Mouse (Mus musculus) neural tube, embryonic 15.5 days (tissue): ENCODE data around the gene Tpst2. TPM values are rescaled to one million over a fixed set of nuclear protein-coding genes. Genes with fewer than 3 reads are reported as not detected.
A peak's percentile ranks its signal among the peaks of the same experiment; 100 is the strongest.

Experiments
- ATAC-seq: fragments of 200-750 bp; cut with Nextera tagmentation; 2 replicates; pipeline ENCODE4 v1.8.0; 2017; ENCODE audit warnings: mild to moderate bottlenecking, moderate TSS enrichment, moderate library complexity; ENCODE audit not compliant: low FRiP score
- H3K27ac ChIP-seq: fragments of 300-500 bp; sonication (generic); replicated peaks from 2 replicates; pipeline ENCODE4 v1.5.1; 2015; ENCODE audit warnings: mild to moderate bottlenecking, inconsistent platforms
- H3K27me3 ChIP-seq: fragments of 300-500 bp; sonication (generic); replicated peaks from 2 replicates; pipeline ENCODE4 v1.6.1; 2015; ENCODE audit warnings: inconsistent platforms
- H3K36me3 ChIP-seq: fragments of 300-500 bp; sonication (generic); 2 replicates; pipeline ENCODE4 v1.6.1; 2015; ENCODE audit warnings: inconsistent platforms
- H3K4me1 ChIP-seq: fragments of 300-500 bp; sonication (generic); 2 replicates; pipeline ENCODE4 v1.6.1; 2015; ENCODE audit warnings: inconsistent platforms
- H3K4me2 ChIP-seq: fragments of 300-500 bp; sonication (generic); 2 replicates; pipeline ENCODE4 v1.6.1; 2015; ENCODE audit warnings: inconsistent platforms, mild to moderate bottlenecking, moderate library complexity
- H3K4me3 ChIP-seq: fragments of 300-500 bp; sonication (generic); replicated peaks from 2 replicates; pipeline ENCODE4 v1.5.1; 2015; ENCODE audit warnings: mild to moderate bottlenecking, inconsistent platforms
- H3K9ac ChIP-seq: fragments of 300-500 bp; sonication (generic); replicated peaks from 2 replicates; pipeline ENCODE4 v1.6.1; 2015; ENCODE audit warnings: mild to moderate bottlenecking, inconsistent platforms
- H3K9me3 ChIP-seq: fragments of 300-500 bp; sonication (generic); replicated peaks from 2 replicates; pipeline ENCODE4 v1.6.1; 2016; ENCODE audit warnings: inconsistent platforms
- WGBS: fragments of 180-500 bp; shearing (Covaris S2); methylation state at CpG from one replicate; pipeline ENCODE4 v1.1.7; 2015; ENCODE audit warnings: mixed read lengths; 5-methylcytosine and 5-hydroxymethylcytosine counted together
- polyA plus RNA-seq: library from polyadenylated mRNA; unstranded; fragments of >200 nt; fragmentation: Nextera tagmentation; extraction: Ambion mirVana; gene quantifications from 2 replicates; pipeline ENCODE4 v1.2.1, GENCODE M21; 2015

The Tpst2 gene
- polyA plus RNA-seq, 1 experiment from 2014 or later, result 31.4 TPM

DNA sequence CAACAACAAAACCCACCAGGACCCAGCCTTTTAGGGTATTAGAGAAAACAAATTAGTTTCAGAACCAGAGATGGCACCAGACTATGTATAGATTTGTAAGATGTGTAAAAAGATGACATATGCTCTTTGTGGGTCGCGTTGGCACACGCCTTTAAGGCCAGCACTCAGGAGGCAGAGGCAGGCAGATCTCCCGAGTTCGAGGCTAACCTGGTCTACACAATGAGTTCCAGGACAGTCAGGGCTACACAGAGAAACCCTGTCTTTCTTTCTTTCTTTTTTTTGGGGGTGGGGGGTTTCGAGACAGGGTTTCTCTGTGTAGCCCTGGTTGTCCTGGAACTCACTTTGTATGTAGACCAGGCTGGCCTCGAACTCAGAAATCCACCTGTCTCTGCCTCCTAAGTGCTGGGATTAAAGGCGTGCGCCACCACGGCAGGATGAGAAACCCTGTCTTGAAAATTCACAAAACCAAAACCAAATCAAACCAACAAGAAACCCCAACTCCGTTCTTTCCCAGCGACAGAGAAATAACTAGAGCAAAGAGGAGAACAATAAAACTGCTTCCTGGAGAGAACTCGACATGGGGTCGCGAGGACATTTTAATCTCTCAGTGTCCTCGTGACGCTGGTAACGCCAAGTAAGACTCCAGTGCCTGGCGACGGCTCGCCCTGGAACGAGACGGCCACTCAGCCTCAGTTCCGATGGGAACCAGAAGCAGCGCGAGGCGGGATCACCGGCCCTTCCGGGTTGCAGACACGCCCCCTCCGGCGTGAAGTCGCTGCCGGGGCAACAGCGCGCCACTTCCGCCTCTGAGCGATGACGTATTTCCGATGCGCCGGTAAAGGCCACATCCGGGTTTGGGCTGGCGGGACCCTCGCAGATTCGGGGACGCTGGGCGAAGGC lies 49.3 kb downstream of the Tpst2 start, which contains the start of gene Tfip11:
Tfip11 (plus strand) TSS at position 813 of the 900 bp plus-strand sequence.
- WGBS, result 8% methylated on average over 48 of the region's 48 CpGs
- H3K4me3 ChIP-seq, result peak within 1 kb of the TSS; percentile 100
- peak within 1 kb of the TSS; percentile 80 for H3K4me2 ChIP-seq
- peaks cover 26% of the 10 kb centered on the region for H3K36me3 ChIP-seq
- peaks cover 30% of the 10 kb centered on the region for H3K4me1 ChIP-seq
- H3K9me3 ChIP-seq, result no peaks in the 10 kb centered on the region
- H3K27me3 ChIP-seq, result 0 out of 2 replicates have a peak, but pooled peaks cover 5% of the 10 kb centered on the region
- H3K9ac ChIP-seq, result peak within 1 kb of the TSS; percentile 83
- peak; percentile 90 for ATAC-seq
- H3K27ac ChIP-seq, result peak within 1 kb of the TSS; percentile 90

DNA sequence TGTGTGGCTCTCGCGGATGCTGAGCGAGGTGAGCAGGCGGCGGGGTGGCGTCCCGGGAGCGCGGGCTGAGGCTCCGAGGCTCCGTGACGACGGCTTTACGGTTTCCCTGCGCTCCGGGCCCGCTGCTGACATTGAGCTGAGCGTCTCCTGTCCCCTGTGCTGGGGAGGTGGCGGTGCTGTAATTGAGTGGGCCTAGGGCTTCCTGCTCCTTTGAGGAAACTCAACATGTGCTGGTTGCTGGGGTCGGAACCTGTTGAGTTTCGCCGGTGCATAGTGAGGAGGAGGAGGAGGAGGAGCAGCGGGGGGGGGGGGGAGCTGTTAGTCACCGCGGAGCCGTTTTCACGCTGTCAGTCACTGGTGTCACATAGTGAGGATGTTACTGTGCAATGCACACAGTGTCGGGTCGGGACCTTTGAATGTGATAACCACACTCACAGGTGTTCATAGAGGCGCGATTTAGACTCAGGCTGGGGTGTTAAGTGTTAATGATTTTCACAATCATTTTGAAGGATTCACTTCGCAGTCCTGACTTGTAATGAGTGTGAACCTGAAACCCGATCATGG lies 50.0 kb downstream of the Tpst2 start:
- WGBS, result 2% methylated on average over 30 of the region's 33 CpGs
- H3K4me2 ChIP-seq, result peak overlapping the region; percentile 80
- H3K9me3 ChIP-seq, result no peaks in the 10 kb centered on the region

DNA sequence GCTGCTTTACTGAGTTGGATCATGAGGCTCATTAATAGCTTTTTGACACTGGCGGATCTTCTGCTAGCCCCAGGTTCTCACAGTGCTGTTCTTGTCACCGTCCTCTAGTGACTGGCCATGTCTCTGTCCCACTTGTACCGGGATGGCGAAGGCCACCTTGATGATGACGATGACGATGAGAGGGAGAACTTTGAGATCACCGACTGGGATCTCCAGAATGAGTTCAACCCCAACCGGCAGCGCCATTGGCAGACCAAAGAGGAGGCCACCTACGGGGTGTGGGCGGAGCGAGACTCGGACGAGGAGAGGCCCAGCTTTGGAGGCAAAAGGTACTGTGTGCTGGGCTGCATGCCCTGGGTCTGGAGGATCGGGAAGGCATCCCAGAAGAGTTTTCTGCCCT lies 51.4 kb downstream of the Tpst2 start:
- peaks cover 46% of the 10 kb centered on the region for H3K36me3 ChIP-seq
- no peak overlapping the region for H3K9ac ChIP-seq
- WGBS, result 92% methylated on average over 15 of the region's 15 CpGs
- H3K9me3 ChIP-seq, result no peaks in the 10 kb centered on the region
- H3K27ac ChIP-seq, result no peak overlapping the region
- no peak overlapping the region for H3K4me2 ChIP-seq
- H3K4me1 ChIP-seq, result peaks cover 30% of the 10 kb centered on the region
- no peak overlapping the region for H3K4me3 ChIP-seq
- no peaks in the 10 kb centered on the region for H3K27me3 ChIP-seq
- no peak for ATAC-seq

More for the DNA sequence above, 50.0 kb downstream of the Tpst2 start:
- ATAC-seq, result peak; percentile 67
- Histone ChIP-seq H3K36me3 (peaks cover 33% of the 10 kb centered on the region), H3K9ac (peak overlapping the region; percentile 83), H3K4me3 (peak overlapping the region; percentile 100), H3K27me3 (0 out of 2 replicates have a peak, but pooled peaks cover 2% of the 10 kb centered on the region), H3K27ac (peak overlapping the region; percentile 90), H3K4me1 (peaks cover 30% of the 10 kb centered on the region)

DNA sequence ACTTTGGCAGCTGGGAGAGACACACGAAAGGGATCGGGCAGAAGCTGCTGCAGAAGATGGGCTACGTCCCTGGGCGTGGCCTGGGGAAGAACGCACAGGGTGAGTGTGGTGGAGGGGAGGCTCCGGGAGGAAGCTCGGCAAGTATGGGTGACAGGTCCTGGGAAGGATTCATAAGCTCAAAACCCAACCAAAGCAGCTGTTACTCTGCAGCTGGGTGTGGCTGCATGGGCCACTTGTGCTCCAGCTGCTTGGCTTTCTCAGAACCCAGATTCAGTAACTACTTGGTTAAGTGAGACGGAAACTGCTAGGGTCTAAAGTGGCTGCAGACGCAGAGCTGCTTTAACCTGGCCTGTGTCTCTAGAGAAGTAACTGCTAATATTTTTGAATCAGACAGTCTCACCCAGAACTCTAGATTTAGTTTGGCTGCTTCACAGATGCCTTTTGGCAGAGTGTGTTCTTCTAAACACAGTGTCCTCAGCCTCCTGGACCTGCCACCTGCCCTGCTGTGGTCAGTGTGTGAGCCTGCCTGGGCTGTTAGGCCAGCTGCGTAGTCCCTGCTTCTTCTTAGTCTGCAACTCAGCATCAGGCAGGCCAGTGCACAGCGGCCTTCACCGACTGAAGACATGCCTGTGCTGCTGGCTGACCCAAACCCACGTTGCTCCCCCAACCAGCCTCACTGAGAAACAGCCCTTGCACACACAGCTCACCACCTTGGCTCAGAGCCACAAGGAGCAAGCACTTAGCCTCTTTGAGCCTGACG lies 53.5 kb downstream of the Tpst2 start:
- Histone ChIP-seq H3K9ac (no peak overlapping the region), H3K27ac (no peak overlapping the region), H3K9me3 (no peaks in the 10 kb centered on the region), H3K4me1 (peaks cover 26% of the 10 kb centered on the region), H3K36me3 (peaks cover 68% of the 10 kb centered on the region), H3K4me2 (no peak overlapping the region), H3K27me3 (no peaks in the 10 kb centered on the region), H3K4me3 (no peak overlapping the region)
- WGBS, result 94% methylated on average over 14 of the region's 14 CpGs
- ATAC-seq, result no peak

DNA sequence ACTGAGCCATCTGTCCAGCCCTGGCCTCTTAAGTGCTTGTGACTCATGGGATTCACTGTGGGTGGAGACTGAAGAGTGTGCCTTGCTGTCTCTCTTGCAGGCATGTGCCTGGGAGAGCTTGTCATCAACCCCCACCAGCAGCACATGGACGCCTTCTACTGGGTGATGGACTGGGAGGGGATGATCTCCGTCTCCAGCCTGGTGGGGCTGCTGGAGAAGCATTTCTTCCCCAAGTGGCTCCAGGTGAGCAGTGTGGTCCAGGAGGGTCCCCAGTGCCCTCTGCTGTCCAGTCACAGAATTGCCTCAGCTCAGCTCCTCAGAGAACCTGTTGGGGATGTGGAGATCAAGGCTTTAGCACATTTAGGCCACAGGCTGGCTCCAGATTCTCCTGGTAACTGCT lies 59.0 kb downstream of the Tpst2 start:
- ATAC-seq, result no peak
- 28% methylated on average over 2 of the region's 2 CpGs for WGBS
- Histone ChIP-seq H3K36me3 (peaks cover 94% of the 10 kb centered on the region), H3K27ac (no peak overlapping the region), H3K4me3 (no peak overlapping the region), H3K9me3 (no peaks in the 10 kb centered on the region), H3K27me3 (no peaks in the 10 kb centered on the region), H3K4me2 (no peak overlapping the region), H3K4me1 (no peaks in the 10 kb centered on the region), H3K9ac (no peak overlapping the region)

DNA sequence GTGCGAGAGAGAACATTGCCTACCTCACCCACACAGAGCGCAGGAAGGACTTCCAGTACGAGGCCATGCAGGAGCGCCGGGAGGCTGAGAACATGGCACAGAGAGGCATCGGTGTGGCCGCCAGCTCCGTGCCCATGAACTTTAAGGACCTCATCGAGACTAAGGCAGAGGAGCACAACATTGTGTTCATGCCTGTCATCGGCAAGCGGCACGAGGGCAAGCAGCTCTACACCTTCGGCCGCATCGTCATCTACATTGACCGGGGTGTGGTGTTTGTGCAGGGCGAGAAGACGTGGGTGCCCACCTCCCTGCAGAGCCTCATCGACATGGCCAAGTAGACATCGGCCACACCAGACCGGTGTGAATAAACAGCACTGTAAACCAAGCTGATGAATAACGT lies 60.5 kb downstream of the Tpst2 start:
- 96% methylated on average over 22 of the region's 22 CpGs for WGBS
- Histone ChIP-seq H3K9ac (no peak overlapping the region), H3K27me3 (no peaks in the 10 kb centered on the region), H3K36me3 (peaks cover 86% of the 10 kb centered on the region), H3K9me3 (no peaks in the 10 kb centered on the region), H3K4me1 (peaks cover 15% of the 10 kb centered on the region), H3K27ac (no peak overlapping the region), H3K4me2 (no peak overlapping the region), H3K4me3 (no peak overlapping the region)
- ATAC-seq, result no peak

DNA sequence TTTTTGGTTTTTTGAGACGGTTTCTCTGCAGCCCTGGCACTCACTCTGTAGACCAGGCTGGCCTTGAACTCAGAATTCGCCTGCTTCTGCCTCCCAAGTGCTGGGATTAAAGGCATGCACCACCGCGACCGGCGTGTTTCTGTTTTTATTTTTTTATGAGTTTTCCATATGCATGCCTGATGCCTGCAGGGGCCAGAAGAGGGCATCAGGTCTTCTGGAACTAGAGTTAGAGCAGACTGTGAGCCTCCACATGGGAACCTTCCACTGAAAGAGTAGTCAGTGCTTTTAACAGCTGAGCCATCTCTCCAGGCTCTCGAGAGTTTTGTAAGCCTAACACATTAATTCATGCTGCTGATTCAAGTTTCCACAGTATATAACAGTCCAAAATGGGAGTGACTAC lies 62.7 kb downstream of the Tpst2 start:
- Histone ChIP-seq H3K4me3 (no peak overlapping the region), H3K4me2 (no peak overlapping the region), H3K27me3 (no peaks in the 10 kb centered on the region), H3K9me3 (no peaks in the 10 kb centered on the region), H3K36me3 (peaks cover 64% of the 10 kb centered on the region), H3K9ac (no peak overlapping the region), H3K4me1 (peaks cover 31% of the 10 kb centered on the region), H3K27ac (no peak overlapping the region)
- no peak for ATAC-seq
- WGBS, result 71% methylated on average over 7 of the region's 7 CpGs

DNA sequence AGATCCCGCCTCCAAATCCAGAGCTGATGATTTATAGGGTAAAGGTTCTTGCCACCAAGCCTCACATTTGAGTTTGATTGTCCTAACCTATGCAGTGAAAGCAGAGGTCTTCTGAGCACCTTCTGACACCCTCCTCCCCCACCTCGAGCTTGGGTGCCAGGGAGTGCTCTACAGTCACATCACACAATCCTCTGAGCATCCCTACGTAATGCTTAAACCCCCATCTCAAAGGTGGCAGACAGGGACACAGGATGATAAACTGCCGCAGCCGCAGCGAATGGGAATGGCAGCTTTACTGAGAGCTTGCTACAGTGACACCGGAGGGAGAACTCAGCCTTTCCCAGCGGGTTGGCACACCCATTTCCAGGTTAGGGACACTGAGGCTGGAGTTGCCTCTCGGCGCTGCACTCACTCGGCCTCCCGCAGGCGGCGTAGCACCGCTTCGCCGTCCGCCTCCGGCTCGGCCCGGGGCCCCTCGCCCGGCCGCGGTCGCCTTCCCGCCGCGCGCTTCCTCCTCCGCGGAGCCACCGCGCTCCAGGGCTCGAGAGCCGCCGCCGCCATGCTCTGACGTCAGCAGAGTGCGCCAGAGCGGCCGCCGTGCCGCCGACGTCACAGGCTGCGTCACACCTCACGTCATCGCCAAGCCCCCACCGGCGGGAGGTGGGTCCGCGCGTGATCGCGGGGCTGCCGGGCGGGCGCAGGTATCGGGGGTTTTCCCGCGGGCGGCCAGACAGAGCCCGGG lies 66.1 kb downstream of the Tpst2 start, which contains the start of the genes Srrd and Hps4:
Srrd (minus strand) TSS at position 578 of the 742 bp plus-strand sequence.
Hps4 (plus strand) TSS at position 621 of the 742 bp plus-strand sequence.
- peaks cover 37% of the 10 kb centered on the region for H3K36me3 ChIP-seq
- ATAC-seq, result peak; percentile 86
- peak within 1 kb of the TSS; percentile 56 for H3K27ac ChIP-seq
- H3K9ac ChIP-seq, result peak within 1 kb of the TSS; percentile 76
- no peaks in the 10 kb centered on the region for H3K27me3 ChIP-seq
- H3K9me3 ChIP-seq, result no peaks in the 10 kb centered on the region
- peak within 1 kb of the TSS; percentile 82 for H3K4me3 ChIP-seq
- peaks cover 57% of the 10 kb centered on the region for H3K4me1 ChIP-seq
- 2% methylated on average over 62 of the region's 64 CpGs for WGBS
- peak within 1 kb of the TSS; percentile 81 for H3K4me2 ChIP-seq

DNA sequence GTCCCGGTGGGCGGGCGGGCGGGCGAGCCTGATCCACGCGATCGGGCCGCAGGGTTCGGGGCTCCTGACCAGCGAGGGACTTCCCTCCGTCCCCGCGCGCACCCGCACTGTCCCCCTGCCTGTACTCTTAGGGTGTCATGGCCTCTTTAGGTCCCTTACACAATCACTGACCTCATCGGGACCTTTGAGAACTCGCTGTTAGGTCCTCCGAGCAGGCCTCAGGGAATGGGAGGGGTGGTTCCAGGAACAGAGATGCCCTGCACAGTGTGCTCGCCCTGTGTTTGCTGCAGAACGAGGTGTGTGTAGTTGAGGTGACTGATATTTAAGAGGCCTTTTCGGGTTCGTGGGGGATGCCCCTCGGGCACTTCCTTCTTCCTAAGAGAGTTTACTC lies 66.7 kb downstream of the Tpst2 start:
- H3K4me1 ChIP-seq, result peaks cover 57% of the 10 kb centered on the region
- no peaks in the 10 kb centered on the region for H3K27me3 ChIP-seq

DNA sequence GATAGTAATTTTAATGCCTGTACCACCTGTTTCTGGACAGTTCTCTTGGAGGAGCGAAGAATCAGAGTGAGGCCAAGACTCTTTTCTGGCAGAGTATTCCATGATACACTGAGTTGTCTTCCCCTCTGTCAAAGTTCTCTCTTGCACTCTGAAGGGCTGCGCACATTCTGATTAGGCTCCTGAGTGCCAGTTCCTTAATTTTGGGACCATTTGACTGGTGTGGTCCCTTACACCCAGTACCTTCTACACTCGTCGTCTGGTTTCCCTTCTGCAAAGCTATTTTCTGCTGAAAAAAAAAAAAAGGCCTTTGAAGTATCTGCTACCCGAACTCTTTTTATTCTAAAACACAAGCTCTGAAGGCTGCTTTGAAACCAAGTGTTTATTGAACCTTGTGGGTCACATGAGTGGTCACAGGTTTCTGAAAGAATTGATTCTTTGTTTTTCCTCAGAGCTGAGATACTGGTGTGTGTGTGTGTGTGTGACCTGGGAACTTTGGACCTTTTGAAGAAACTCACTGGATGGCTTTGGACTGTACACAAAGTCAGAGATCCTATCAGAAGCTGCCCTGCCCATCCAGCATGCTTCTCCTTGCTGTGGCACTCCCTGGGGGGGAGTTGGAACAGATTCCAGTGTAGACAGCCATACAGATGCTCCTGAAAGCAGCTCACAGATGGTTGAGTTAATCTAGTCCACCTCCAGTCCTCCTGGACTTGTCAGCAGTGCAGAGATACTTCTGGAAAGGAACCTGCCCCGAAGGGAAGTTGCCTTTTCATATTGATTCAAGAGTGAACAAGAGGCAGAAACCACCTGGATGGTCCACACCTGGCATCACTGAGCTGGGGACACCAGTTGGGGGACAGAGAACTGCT lies 67.8 kb downstream of the Tpst2 start:
- Histone ChIP-seq H3K27me3 (no peaks in the 10 kb centered on the region), H3K27ac (no peak overlapping the region), H3K4me1 (peaks cover 57% of the 10 kb centered on the region), H3K9ac (peak overlapping the region; percentile 23; the same call in 1 of the 2 replicates), H3K4me2 (peak overlapping the region; percentile 81; the same call in 1 of the 2 replicates), H3K36me3 (peaks cover 38% of the 10 kb centered on the region), H3K4me3 (no peak overlapping the region), H3K9me3 (no peaks in the 10 kb centered on the region)
- 75% methylated on average over 6 of the region's 6 CpGs for WGBS
- ATAC-seq, result no peak

More for the DNA sequence above, 66.7 kb downstream of the Tpst2 start:
- Histone ChIP-seq H3K4me3 (peak overlapping the region; percentile 82), H3K9ac (peak overlapping the region; percentile 76), H3K27ac (peak overlapping the region; percentile 56; the same call in 1 of the 2 replicates), H3K36me3 (peaks cover 37% of the 10 kb centered on the region), H3K4me2 (peak overlapping the region; percentile 81), H3K9me3 (no peaks in the 10 kb centered on the region)
- ATAC-seq, result peak; percentile 72
- 1% methylated on average over 24 of the region's 24 CpGs for WGBS
